Mouse (Mus musculus): ENCODE measurements around the gene Nrxn3.

The Nrxn3 gene

DNA sequence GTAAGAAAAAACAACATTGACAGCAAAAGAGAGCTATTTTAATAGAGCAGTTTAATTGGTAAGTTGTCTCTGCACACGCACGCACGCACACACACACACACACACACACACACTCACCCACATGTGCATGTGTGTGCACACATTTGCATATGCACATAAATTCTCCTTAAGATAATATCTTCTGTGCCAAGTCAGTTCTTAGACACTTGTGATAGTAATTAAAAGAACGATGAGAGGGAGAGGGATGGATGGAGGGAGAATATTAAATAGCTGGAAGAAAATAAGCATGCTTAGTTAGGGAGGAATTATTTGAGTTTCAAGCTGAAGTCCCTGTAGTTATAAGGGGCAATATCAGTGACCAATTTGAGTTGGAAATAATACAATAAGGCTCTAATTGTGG lies 203.6 kb downstream of the Nrxn3 start:
- no peak for DNase-seq (ENCODE audit: low spot score)

- DNase-seq (ENCODE audit: low spot score), result no peak
Observed at GRCm38 (mm10) chr12:88931713-88932112, 209.0 kb downstream of the Nrxn3 start.

GRCm38 (mm10) chr12:88939679-88940078 lies 217.0 kb downstream of the Nrxn3 start:
- no peak for DNase-seq (ENCODE audit: low spot score)

GRCm38 (mm10) chr12:88944967-88945366 lies 222.3 kb downstream of the Nrxn3 start:
- DNase-seq (ENCODE audit: low spot score), result no peak

- no peak for DNase-seq (ENCODE audit: low spot score)
Observed at GRCm38 (mm10) chr12:88949870-88950269, 227.2 kb downstream of the Nrxn3 start.

DNA sequence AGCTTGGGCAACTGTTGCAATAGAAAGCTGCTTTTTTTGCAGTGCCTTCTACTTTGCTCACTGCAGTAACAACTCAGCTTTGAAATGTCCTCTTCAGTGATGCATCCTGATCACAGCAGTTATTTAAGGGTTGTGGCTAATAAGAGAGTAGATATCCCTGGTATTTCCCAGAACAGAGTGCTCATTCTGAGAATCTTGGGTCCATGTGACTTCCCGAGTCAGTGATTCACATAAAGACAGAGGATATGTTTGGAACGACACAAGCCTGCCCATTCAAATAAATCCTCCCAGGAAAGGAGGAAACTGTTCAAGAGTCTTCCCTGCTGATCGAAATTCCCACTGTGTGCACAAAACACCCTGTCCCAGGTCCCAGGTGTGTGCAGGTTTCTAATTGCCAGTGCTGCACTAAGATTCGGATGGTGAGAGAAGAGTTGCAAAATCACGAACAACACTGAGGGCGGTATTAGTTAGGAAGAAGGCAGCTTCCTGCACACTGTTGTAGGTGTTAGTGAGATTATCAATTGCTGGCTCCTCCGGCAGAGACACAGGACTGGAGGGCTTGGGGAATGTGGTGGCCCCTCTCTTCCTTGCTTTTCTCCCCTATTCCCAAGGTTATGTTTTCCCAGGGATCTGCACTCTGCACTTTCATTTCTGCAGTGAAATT lies 230.4 kb downstream of the Nrxn3 start:
- DNase-seq (ENCODE audit: low spot score), result no peak

- DNase-seq (ENCODE audit: low spot score), result no peak
Observed at GRCm38 (mm10) chr12:88953801-88954200, 231.1 kb downstream of the Nrxn3 start.

- no peak for DNase-seq (ENCODE audit: low spot score)
Observed at GRCm38 (mm10) chr12:88957431-88957830, 234.8 kb downstream of the Nrxn3 start.

- no peak for DNase-seq (ENCODE audit: low spot score)
Observed at GRCm38 (mm10) chr12:88960817-88961216, 238.1 kb downstream of the Nrxn3 start.

DNA sequence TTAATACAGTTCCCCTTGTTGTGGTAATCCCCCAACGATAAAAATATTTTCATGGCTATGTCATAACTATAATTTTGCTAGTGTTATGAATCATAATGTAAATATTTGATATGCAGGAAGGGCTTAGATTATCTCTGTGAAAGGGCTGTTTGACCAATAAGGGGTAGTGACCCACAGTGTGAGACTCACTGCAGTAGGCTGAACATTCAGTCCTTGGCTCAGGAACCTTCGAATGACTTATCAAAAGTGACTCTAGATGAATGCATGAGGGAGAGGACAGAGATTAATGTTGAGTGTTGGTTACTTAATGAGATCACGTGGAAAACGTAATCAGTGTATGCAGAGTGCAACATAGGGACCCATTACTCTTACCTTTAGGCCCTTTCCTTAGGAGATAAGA lies 243.7 kb downstream of the Nrxn3 start:
- DNase-seq (ENCODE audit: low spot score), result no peak

DNA sequence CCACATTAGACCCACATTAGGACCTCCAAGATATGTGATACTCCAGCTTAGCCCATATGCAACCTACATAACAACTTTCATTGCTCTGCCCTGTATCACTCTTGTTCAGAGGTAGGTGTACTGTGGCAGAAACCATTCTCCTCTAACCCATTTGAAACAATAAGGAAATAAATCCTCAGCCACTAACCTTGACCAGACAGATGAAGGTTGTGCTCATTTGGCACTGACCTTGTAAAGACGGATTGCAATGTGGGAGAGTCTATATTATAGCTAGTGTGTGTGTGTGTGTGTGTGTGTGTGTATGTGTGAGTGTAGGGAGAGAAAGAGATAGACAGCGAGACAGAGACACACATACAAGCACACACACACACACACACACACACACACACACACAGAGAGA lies 253.9 kb downstream of the Nrxn3 start:
- no peak for DNase-seq (ENCODE audit: low spot score)

GRCm38 (mm10) chr12:88983688-88984330 lies 261.1 kb downstream of the Nrxn3 start:
- DNase-seq (ENCODE audit: low spot score), result peak; percentile 3

GRCm38 (mm10) chr12:88984375-88984774 lies 261.7 kb downstream of the Nrxn3 start:
- DNase-seq (ENCODE audit: low spot score), result no peak

- no peak for DNase-seq (ENCODE audit: low spot score)
Observed at GRCm38 (mm10) chr12:88984804-88985203, 262.1 kb downstream of the Nrxn3 start.

DNA sequence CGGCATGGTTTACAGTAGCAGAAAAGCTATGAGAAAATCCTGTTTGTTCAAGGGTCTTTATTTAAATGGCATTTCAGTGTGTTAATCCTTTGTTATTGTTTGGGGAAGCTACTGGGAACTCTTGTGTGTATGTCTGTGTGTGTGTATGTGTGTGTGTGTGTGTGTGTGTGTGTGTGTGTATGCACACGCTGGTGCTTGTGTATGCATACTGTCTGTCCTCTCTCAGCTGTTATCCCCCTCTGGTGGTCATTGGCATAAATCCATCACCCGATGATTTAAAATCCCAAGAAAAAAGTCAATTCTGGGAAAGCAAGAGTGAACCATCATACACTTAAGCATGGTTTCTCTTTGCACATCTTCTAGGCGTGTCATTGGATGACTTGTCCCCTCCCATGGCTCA lies 264.4 kb downstream of the Nrxn3 start:
- DNase-seq (ENCODE audit: low spot score), result no peak

DNA sequence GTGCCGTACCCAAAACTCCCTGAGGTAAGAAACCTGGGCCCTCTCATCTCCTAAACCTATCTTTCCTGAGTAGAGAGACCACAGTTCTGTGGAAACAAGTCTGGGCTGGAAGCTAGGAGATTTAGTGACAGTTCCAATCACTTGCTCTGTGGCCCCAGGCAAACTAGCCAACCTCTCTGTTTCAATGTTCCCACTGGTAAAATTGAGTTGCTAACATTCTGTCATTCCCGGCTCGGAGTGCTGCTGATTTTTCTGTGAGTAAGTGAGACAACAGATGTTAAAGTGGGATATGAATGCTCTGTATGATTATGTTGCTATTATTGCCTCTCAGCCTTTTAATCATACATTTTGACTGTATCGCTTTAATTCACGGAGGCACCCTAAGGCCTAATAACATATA lies 268.1 kb downstream of the Nrxn3 start:
- DNase-seq (ENCODE audit: low spot score), result no peak

DNA sequence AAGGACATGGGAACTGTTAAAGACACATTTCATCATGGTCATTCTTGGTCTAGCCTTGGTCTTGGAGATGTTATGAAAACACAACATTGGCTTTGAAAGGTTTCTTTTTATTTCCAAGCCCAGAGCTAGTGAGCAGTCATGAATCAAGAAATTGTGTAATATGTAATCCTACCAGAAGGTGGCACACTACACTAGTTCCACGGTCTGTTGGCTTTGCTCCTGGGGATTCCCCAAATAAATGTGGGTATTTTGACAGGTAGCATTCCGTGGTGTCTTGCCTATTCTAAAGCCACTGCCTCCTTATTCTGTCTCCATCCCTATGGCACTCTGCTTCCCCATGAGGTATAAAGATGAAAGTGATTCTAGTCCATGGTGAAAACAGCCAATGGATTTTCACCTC lies 269.5 kb downstream of the Nrxn3 start:
- no peak for DNase-seq (ENCODE audit: low spot score)

GRCm38 (mm10) chr12:88993788-88994187 lies 271.1 kb downstream of the Nrxn3 start:
- no peak for DNase-seq (ENCODE audit: low spot score)

DNA sequence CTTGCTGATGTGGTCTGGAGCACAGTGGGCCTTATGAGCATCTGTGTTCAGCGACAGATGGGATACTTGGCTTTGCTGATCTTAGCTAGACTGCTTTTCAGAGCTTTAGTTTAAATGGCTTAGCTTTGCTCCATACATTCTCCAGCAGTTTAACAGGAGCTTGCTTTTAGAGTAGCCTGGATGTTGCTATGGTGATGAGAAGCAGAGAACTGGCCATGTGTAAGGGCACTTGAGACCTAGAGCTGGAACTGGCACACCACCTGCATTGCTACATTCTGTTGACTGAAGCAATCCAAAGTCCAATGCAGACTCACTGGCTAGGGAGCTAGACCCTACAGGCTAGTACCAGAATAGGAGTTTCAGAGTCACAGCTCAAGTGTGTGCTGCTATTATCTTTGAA lies 293.8 kb downstream of the Nrxn3 start:
- no peak for DNase-seq (ENCODE audit: low spot score)

DNA sequence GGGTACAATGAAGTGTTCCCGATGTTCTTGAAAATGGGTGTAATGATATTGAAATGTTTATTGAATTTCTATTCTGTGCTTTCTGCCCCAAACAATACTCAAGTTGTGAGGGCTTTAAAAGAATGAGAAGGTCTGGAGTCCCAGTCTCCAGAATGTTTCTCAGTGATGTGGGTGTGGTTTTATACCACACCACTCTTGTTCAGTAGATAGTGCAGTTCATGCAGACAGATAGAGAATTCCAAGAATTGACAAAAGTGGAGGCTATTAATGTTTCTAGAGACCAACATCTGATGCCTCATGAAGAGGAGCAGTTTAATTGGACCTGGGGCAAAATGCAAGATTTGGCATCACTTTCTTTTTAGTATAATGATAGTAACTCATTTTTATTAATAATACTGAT lies 302.5 kb downstream of the Nrxn3 start:
- no peak for DNase-seq (ENCODE audit: low spot score)

DNA sequence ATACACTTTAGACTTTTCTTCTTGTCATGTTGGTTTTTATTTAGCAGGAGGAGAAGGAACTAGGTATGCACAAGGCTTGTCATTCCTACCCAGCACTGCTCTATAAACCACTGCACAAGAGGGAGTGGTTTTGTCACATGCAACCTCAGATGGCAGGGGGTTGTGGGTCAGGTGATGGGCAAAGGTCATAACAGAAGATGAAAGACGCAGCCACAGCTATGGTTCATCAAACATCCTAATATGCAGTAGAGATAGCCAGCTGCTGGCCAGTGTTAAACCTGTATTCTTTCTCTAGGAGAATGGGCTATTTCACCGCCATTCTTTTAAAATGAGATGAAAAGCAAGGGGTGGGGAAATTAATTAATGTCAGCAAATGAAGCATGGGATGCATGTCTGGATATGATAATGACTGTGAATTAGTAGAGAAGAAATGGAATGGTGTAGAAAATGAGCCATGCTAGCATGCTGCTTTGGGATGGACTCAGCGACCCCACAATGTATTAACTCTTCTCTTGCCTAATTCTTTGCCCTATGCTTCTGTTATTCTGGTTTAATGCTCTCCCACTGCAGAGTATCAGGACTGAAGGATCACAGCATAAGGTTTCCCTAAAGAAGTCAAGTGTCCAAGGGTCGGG lies 313.4 kb downstream of the Nrxn3 start:
- no peak for DNase-seq (ENCODE audit: low spot score)

DNA sequence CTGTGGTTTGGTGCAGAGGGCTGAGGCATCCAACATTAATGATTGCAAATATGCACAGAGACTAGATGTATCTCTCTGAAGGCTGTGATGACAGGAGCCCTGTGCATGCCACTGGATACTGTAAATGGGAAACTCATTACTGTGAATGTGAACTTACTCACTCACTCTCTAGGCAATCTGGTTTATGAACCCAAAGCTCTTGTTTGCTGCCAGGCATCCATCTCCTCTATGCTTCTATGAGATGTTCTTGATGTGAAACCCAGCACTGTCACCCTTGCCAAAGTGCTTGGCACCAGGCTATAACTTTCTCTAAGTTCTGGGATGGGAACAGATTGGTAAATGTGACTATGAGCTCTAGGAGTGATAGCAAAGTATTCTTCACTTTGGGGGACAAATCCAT lies 317.5 kb downstream of the Nrxn3 start:
- no peak for DNase-seq (ENCODE audit: low spot score)

GRCm38 (mm10) chr12:89041429-89042107 lies 318.9 kb downstream of the Nrxn3 start:
- DNase-seq (ENCODE audit: low spot score), result no peak
